Mouse (Mus musculus): Measurements from ENCODE around the gene Nlgn1.

DNA sequence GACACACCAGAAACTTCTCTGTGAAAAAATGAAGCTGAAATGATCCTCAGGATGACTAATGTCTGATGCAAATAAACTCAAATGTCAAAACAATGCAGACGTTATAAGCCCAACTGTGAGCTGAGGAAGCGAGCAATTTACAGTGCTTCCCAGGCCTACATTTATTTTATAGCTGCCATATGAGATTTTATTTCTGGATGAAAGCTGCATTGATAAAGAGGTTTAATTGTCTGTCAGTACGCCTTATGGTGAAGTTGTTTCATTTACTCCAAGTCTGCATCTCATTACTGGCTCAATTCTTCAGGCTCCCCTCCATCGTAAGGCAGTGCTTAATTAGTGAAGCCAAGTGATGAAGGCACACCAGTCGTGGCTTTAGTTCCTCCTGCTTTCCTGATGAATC is 734.7 kb downstream of the Nlgn1 start:
- TF ChIP-seq POLR2A (IDR thresholded peaks at IDR 0.05; ENCODE audit: control insufficient read depth, low read depth, low read length) (no peak), CTCF (IDR thresholded peaks at IDR 0.05; ENCODE audit: control insufficient read depth, insufficient read depth, insufficient replicate concordance, low read depth, low read length) (no peak)
